Mouse (Mus musculus): Measurements from ENCODE around the gene Llgl2. TPM values are rescaled to one million over a fixed set of nuclear protein-coding genes. Genes with fewer than 3 reads are reported as not detected.
A peak's percentile ranks its signal among the peaks of the same experiment; 100 is the strongest.

Llgl2 gene
- polyA plus RNA-seq, 1 experiment from 2014 or later: 31.9 TPM

DNA sequence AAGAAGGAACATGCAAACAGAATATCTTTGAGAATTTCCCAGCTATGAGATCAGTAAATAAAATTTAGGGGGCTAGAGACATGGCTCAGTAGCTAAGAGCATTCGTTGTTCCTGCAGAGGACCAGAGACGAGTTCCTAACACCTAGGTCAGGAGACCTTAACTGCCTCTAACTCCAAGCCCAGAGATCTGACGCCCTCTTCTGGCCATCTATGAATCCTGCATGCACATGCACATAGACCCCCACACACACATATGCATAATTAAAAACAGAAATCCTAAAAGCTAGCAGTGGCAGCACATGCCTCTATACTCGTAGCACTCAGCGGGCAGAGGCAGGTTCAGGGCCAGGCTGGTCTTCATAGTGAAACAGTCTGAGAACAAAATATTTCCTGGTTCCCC, 52.6 kb downstream of the Llgl2 start:
- WGBS: 77% methylated on average over 5 of the region's 5 CpGs
- Histone ChIP-seq H3K4me1 (ENCODE audit: insufficient read depth) (no peaks in the 10 kb centered on the region), H3K36me3 (ENCODE audit: insufficient read depth) (no peaks in the 10 kb centered on the region), H3K27me3 (ENCODE audit: insufficient read depth, low read length) (no peaks in the 10 kb centered on the region), H3K9ac (no peak overlapping the region), H3K9me3 (ENCODE audit: low read depth, low read length) (no peaks in the 10 kb centered on the region), H3K4me3 (ENCODE audit: low read depth, low read length) (no peak overlapping the region), H3K27ac (ENCODE audit: low read depth) (no peak overlapping the region), H3K4me2 (no peak overlapping the region)
- ATAC-seq (ENCODE audit: insufficient read depth) (no peak), DNase-seq (no peak)
- TF ChIP-seq CTCF (IDR thresholded peaks at IDR 0.05; ENCODE audit: low read depth): peak; percentile 5; the same call in 1 of the 2 replicates

GRCm38 (mm10) chr11:115877174-115877755, 53.4 kb downstream of the Llgl2 start:
- no peak overlapping the region for H3K4me2 ChIP-seq
- no peak overlapping the region for H3K9ac ChIP-seq
- 59% methylated on average over 6 of the region's 6 CpGs for WGBS
- no peak overlapping the region for H3K27ac ChIP-seq (ENCODE audit: low read depth)
- H3K9me3 ChIP-seq (ENCODE audit: low read depth, low read length): no peaks in the 10 kb centered on the region
- H3K27me3 ChIP-seq (ENCODE audit: insufficient read depth, low read length): no peaks in the 10 kb centered on the region; the same call in 1 of the 2 replicates
- no peak overlapping the region for H3K4me3 ChIP-seq (ENCODE audit: low read depth, low read length)
- no peaks in the 10 kb centered on the region for H3K36me3 ChIP-seq (ENCODE audit: insufficient read depth)
- DNase-seq (no peak), ATAC-seq (ENCODE audit: insufficient read depth) (no peak)
- TF ChIP-seq CTCF (IDR thresholded peaks at IDR 0.05; ENCODE audit: low read depth): no peak
- no peaks in the 10 kb centered on the region for H3K4me1 ChIP-seq (ENCODE audit: insufficient read depth)

GRCm38 (mm10) chr11:115878071-115878470, 54.2 kb downstream of the Llgl2 start:
- H3K4me2 ChIP-seq: no peak overlapping the region
- no peaks in the 10 kb centered on the region; the same call in 1 of the 2 replicates for H3K27me3 ChIP-seq (ENCODE audit: insufficient read depth, low read length)
- H3K4me3 ChIP-seq (ENCODE audit: low read depth, low read length): no peak overlapping the region
- H3K27ac ChIP-seq (ENCODE audit: low read depth): no peak overlapping the region
- H3K36me3 ChIP-seq (ENCODE audit: insufficient read depth): no peaks in the 10 kb centered on the region
- H3K9ac ChIP-seq: no peak overlapping the region
- DNase-seq (no peak), ATAC-seq (ENCODE audit: insufficient read depth) (no peak)
- no peak for TF ChIP-seq CTCF (IDR thresholded peaks at IDR 0.05; ENCODE audit: low read depth)
- no peaks in the 10 kb centered on the region for H3K9me3 ChIP-seq (ENCODE audit: low read depth, low read length)
- 85% methylated on average over 8 of the region's 8 CpGs for WGBS
- H3K4me1 ChIP-seq (ENCODE audit: insufficient read depth): no peaks in the 10 kb centered on the region

GRCm38 (mm10) chr11:115881002-115881401, 57.2 kb downstream of the Llgl2 start:
- TF ChIP-seq CTCF (IDR thresholded peaks at IDR 0.05; ENCODE audit: low read depth): peak; percentile 81
- Histone ChIP-seq H3K36me3 (ENCODE audit: insufficient read depth) (no peaks in the 10 kb centered on the region), H3K27ac (ENCODE audit: low read depth) (no peak overlapping the region), H3K27me3 (ENCODE audit: insufficient read depth, low read length) (no peaks in the 10 kb centered on the region; the same call in 1 of the 2 replicates), H3K4me2 (no peak overlapping the region), H3K9ac (no peak overlapping the region), H3K4me1 (ENCODE audit: insufficient read depth) (no peaks in the 10 kb centered on the region), H3K4me3 (ENCODE audit: low read depth, low read length) (no peak overlapping the region), H3K9me3 (ENCODE audit: low read depth, low read length) (no peaks in the 10 kb centered on the region)
- ATAC-seq (ENCODE audit: insufficient read depth) (no peak), DNase-seq (peak; percentile 48)
- WGBS: 23% methylated on average over 5 of the region's 5 CpGs

DNA sequence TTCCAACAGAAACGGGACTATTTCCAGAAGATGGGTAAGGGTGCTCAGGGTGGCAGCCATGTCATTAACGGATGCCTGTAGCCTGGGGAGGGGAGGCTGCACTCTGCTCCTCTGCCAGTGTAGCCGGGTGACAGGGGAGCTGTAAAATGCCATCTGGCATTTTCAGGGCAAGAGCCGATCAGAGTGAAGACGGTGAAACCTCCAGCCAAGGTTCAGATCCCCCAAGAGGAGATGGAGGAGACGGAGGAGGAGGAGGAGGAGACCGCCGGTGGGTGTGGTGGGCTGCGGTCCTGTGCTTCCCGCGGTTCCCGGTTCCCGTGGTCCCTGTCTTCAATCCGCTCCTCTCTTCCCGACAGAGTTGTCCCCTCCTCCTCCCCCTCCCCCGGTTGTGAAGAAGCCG, 59.4 kb downstream of the Llgl2 start:
- TF ChIP-seq CTCF (IDR thresholded peaks at IDR 0.05; ENCODE audit: low read depth): no peak
- H3K4me1 ChIP-seq (ENCODE audit: insufficient read depth): no peaks in the 10 kb centered on the region
- ATAC-seq (ENCODE audit: insufficient read depth) (no peak), DNase-seq (no peak)
- WGBS: 25% methylated on average over 17 of the region's 17 CpGs
- no peaks in the 10 kb centered on the region; the same call in 1 of the 2 replicates for H3K27me3 ChIP-seq (ENCODE audit: insufficient read depth, low read length)
- no peak overlapping the region for H3K9ac ChIP-seq
- no peaks in the 10 kb centered on the region for H3K9me3 ChIP-seq (ENCODE audit: low read depth, low read length)
- H3K4me3 ChIP-seq (ENCODE audit: low read depth, low read length): no peak overlapping the region
- no peak overlapping the region for H3K27ac ChIP-seq (ENCODE audit: low read depth)
- H3K4me2 ChIP-seq: no peak overlapping the region
- no peaks in the 10 kb centered on the region for H3K36me3 ChIP-seq (ENCODE audit: insufficient read depth)

- no peak for TF ChIP-seq CTCF (IDR thresholded peaks at IDR 0.05; ENCODE audit: low read depth)
- 91% methylated on average over 3 of the region's 3 CpGs for WGBS
- Histone ChIP-seq H3K36me3 (ENCODE audit: insufficient read depth) (no peaks in the 10 kb centered on the region), H3K27ac (ENCODE audit: low read depth) (no peak overlapping the region), H3K27me3 (ENCODE audit: insufficient read depth, low read length) (no peaks in the 10 kb centered on the region; the same call in 1 of the 2 replicates), H3K4me2 (no peak overlapping the region), H3K9ac (no peak overlapping the region), H3K4me1 (ENCODE audit: insufficient read depth) (no peaks in the 10 kb centered on the region), H3K4me3 (ENCODE audit: low read depth, low read length) (no peak overlapping the region), H3K9me3 (ENCODE audit: low read depth, low read length) (no peaks in the 10 kb centered on the region)
- ATAC-seq (ENCODE audit: insufficient read depth): no peak
- DNase-seq: no peak
These were observed 60.5 kb downstream of the Llgl2 start for GRCm38 (mm10) chr11:115884361-115884760.

DNA sequence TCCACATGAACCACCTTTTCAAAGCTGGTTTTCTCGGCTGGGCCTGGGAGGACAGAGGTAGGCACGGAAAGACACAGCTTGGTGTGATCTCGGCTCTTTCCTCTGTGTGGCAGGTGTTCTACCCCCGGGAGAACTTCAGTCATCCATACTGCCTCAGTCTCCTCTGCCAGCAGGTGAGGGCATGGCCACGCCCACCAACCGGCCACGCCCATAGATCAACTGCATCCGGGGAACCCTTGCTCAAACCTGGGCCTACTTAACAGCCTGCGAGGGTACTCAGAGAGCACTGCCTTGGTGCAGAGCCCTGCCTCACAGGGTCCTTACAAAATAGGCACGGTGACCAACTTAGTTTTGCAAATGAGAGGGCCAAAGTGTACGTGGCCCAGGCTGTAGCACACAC, 61.4 kb downstream of the Llgl2 start:
- Histone ChIP-seq H3K9me3 (ENCODE audit: low read depth, low read length) (no peaks in the 10 kb centered on the region), H3K9ac (no peak overlapping the region), H3K4me1 (ENCODE audit: insufficient read depth) (no peaks in the 10 kb centered on the region), H3K4me3 (ENCODE audit: low read depth, low read length) (no peak overlapping the region), H3K27ac (ENCODE audit: low read depth) (no peak overlapping the region), H3K27me3 (ENCODE audit: insufficient read depth, low read length) (no peaks in the 10 kb centered on the region; the same call in 1 of the 2 replicates), H3K36me3 (ENCODE audit: insufficient read depth) (no peaks in the 10 kb centered on the region), H3K4me2 (no peak overlapping the region)
- no peak for DNase-seq
- 61% methylated on average over 11 of the region's 11 CpGs for WGBS
- ATAC-seq (ENCODE audit: insufficient read depth): no peak
- TF ChIP-seq CTCF (IDR thresholded peaks at IDR 0.05; ENCODE audit: low read depth): no peak

All from lung, embryonic 14.5 days (tissue).